Mouse (Mus musculus) cerebellum, postnatal 14 days (tissue): ENCODE measurements around the gene Aip.
"Not testable (repeated sequence)": the region's sequence is repeated elsewhere in the genome, so short reads cannot be mapped to it uniquely, and the experiment has no call there.

Experiments used
- DNase-seq, 2 experiments: peaks; one replicate each; pipeline ENCODE4 v3.0.0; 2021; ENCODE audit warnings: mixed read lengths in 2 of 2

Aip gene

GRCm38 (mm10) chr19:4134354-4134753, 8.7 kb upstream of the Aip start:
- DNase-seq = no peak

GRCm38 (mm10) chr19:4131768-4132167, 6.1 kb upstream of the Aip start:
- no peak for DNase-seq

GRCm38 (mm10) chr19:4131075-4131474, 5.4 kb upstream of the Aip start:
- DNase-seq = no peak

- no peak for DNase-seq
Measured at GRCm38 (mm10) chr19:4130106-4130505, 4.4 kb upstream of the Aip start.

DNA sequence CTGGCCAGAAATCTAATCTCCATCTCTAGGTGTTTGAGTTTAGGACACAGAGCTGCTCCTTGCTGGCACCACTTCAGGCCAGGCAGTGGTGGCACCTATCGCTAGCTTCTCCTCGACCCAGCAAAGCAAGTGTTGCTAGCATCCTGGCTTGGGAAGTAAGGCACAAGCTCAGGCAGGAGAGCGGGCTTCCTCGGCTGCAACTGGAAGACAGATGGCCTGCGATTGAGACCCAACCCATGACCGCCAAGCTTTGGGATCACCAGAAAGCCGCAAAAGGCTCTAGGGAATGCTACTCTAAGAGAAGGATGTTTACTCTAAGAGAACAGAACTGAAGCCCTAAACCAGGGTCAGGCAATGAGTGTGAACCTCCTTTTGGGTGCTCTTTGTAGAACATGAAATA, 3.8 kb upstream of the Aip start:
- no peak for DNase-seq

DNA sequence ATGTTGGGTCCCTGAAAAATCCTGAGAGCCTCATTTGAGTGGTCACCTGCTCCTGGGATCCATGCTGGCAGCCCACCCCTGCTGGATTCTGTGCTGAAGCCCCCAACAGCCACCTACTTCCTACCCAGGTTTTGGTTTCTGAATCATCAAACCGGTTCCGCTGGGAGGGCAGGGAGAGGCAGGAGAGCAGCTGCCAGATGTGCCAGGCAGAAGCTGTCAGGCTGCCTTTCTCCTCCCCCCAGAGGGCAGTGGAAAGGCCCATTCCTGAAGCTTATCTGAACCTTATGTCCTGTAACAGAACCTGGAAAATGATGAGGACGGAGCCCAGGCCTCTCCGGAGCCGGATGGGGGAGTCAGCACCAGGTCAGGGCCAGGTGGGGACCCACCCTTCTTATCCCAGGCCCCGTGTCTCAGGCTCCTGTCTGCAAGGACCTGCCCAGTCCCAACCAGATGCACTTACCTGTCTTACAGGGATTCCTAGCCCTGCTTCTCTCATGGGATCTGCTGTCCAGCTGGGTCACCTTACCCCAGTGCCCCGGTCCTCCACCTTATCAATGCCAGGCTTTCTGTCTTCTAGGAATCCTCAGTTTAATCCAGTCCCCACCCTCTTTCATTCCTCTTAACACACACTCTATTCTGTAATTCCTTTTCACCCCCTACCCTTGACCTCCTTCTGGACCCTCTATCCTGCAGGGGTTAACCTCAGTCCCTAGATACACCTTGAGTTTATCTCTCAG, 1.3 kb upstream of the Aip start:
- DNase-seq = no peak

GRCm38 (mm10) chr19:4125268-4125667, 390 bp downstream of the Aip start:
- not testable (repeated sequence) for DNase-seq

- DNase-seq = no peak
Measured at GRCm38 (mm10) chr19:4124432-4124831, 1.2 kb downstream of the Aip start.

- DNase-seq = no peak
Measured at GRCm38 (mm10) chr19:4122411-4123370, 3.0 kb downstream of the Aip start.

GRCm38 (mm10) chr19:4121896-4122295, 3.8 kb downstream of the Aip start:
- DNase-seq = not testable (repeated sequence)

- DNase-seq = peak; percentile 99 to 100
Measured at GRCm38 (mm10) chr19:4121097-4121805, 4.4 kb downstream of the Aip start.

DNA sequence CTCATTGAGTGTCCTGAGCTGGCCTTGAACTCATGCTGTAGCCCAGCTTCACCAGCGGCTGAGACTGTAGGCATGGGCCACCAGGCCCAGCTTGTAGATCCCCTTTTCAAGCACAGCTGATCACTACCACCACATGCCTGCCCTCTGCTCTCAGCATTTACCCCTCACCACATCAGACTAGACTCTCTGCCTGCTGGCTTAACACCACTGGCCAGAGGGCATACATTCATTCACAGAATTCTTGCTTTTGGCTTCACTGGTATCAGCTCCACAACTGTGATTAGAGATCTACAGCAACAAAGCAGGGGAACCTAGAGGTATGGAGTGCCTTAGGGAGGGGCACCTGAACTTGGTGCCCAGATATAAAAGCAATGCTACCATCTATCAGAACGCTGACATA, 5.2 kb downstream of the Aip start:
- no peak for DNase-seq

- no peak for DNase-seq
Measured at GRCm38 (mm10) chr19:4119716-4120487, 5.8 kb downstream of the Aip start.

DNA sequence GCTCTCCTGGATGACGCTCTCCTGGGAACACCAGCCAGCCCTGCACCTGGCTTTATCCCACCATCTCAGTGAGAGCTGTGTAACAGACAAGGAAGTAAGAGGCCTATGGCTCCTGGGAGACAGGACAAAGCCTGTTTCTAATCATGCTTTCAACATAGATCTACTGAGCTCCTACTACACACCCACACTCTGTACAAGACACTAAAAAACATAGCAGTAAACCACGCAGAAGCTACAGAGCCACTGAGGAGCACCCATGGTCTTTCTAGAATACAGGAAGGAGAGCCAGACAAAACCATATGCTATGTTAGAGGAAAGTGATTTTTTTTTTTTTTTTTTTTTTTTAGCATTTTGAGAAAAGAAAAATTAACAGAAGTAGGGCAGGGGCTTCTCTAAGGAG, 7.3 kb downstream of the Aip start:
- no peak for DNase-seq

DNA sequence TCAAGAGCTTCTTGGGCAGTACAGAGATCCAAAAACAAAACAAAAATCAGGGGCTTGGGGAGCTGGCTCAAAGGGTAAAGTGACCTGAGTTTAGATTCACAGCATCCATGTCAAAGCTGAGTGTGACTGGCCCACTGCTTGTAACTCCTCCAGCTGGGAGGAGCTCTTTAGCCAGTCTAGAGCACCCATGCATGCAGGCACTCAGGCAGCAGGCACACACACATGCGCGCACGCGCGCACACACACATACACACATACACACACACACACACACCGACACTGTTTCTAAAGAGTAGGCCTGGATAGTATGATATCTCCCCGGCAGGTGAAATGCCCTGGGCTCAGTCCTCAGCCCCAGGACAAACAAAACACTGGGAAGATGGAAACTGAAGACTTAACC, 8.7 kb downstream of the Aip start:
- no peak for DNase-seq

DNA sequence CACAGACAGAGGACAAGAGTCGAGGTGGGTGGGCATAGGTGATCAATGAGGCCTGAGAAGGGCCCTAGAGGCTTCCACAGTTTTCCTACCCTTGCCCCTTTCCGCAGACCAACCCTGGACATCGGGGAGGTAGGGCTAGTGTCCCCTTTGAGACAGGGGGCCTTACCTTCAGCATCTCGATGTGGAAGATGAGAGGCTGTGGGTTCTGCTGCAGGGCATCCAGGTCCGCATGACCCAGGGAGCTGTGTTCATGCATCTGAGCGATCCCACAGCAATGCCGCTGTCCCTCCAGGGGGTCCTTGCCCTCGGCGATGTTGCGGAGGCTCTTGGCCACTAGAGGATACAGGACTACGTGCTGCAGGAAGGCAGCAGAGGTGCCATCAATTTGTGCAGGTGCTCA, 9.8 kb downstream of the Aip start:
- DNase-seq = no peak

DNA sequence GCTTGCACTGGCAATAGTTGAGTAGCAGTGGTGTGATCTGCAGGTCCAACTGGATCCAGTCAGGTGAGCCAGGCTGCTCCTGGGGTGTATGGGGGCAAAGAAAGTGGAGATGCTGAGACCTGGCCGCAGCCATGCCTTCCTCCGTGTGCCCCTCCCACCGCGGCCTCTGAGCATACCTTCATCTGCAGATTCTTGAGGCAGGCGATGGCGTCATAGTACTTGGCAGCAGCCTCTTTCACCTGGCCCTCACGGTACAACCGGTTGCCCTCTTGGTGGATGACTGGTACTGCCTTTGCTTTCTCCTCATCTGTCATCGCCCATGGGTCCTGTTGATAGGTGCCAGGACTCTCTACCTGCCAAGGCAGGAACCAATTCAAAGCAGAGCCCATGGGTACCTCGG, 10.5 kb downstream of the Aip start:
- DNase-seq = no peak

- DNase-seq = no peak
Measured at GRCm38 (mm10) chr19:4114551-4114950, 11.1 kb downstream of the Aip start.

- DNase-seq = no peak
Measured at GRCm38 (mm10) chr19:4113806-4114230, 11.8 kb downstream of the Aip start.

- DNase-seq = peak; percentile 95 to 98
Measured at GRCm38 (mm10) chr19:4113186-4113805, 12.4 kb downstream of the Aip start.

GRCm38 (mm10) chr19:4112063-4112960, 13.3 kb downstream of the Aip start:
- no peak for DNase-seq
